Mouse (Mus musculus): Measurements from ENCODE around the gene Trp53i13. TPM values are rescaled to one million over a fixed set of nuclear protein-coding genes. Genes with fewer than 3 reads are reported as not detected.
A peak's percentile ranks its signal among the peaks of the same experiment; 100 is the strongest.
"Not testable (repeated sequence)": the region's sequence is repeated elsewhere in the genome, so short reads cannot be mapped to it uniquely, and the experiment has no call there.

Gene Trp53i13
- 1 to 10 TPM; 5.8 to 6.7 TPM for total RNA-seq (2021)
- long read RNA-seq, experiment 1, partial matches to known transcripts: 1 of 7 reads
- long read RNA-seq, experiment 1, other reads (novel, unspliced or antisense): 3 of 7 reads
- long read RNA-seq, experiment 2, transcript Trp53i13-201 (7 exons, 1,463 nt): major isoform, 6 of 17 reads
- long read RNA-seq, experiment 2, partial matches to known transcripts: 4 of 17 reads
- long read RNA-seq, experiment 2, other reads (novel, unspliced or antisense): 7 of 17 reads

DNA sequence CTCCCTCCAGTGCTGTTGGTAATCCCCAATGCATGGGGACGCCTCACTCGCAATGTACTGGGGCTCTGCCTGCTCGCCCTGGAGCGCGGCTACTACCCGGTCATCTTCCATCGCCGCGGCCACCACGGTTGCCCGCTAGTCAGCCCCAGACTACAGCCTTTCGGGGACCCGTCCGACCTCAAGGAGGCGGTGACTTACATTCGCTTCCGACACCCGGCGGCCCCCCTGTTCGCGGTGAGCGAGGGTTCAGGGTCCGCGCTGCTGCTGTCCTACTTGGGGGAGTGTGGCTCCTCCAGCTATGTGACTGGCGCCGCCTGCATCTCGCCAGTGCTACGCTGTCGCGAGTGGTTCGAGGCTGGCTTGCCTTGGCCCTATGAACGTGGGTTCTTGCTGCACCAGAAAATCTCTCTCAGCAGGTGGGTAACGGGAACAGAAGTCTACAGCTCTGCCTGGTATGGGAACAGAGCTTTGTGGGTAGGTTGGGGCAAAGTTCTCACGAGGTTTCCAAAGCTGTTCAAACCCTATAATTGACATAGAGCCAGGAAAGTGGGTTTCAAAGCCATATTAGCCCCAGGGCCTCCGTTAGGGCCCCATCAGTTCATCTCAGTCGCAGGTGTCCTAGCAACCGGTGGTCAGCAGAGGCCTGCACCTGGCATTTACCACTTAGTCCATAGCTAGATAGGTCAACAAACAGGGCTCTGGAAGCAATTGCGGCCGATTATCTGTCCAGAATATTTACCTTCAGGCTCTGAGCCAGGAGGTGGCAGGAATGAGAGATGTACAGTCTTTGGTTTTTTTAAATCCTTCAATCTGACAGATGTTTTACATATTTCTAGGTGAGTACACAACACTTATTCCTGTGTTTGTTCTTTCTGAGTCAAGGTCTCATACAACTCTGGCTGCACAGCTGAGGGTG lies at the start of gene Trp53i13:
Gene Trp53i13 (minus strand): TSS at position 344 of the 916 bp plus-strand sequence.
- DNase-seq (ENCODE audit: low spot score in 2 of 2): no peak

GRCm38 (mm10) chr11:77545261-77545660 lies 29.5 kb upstream of the Trp53i13 start:
- DNase-seq (ENCODE audit: low spot score in 2 of 2): no peak

DNA sequence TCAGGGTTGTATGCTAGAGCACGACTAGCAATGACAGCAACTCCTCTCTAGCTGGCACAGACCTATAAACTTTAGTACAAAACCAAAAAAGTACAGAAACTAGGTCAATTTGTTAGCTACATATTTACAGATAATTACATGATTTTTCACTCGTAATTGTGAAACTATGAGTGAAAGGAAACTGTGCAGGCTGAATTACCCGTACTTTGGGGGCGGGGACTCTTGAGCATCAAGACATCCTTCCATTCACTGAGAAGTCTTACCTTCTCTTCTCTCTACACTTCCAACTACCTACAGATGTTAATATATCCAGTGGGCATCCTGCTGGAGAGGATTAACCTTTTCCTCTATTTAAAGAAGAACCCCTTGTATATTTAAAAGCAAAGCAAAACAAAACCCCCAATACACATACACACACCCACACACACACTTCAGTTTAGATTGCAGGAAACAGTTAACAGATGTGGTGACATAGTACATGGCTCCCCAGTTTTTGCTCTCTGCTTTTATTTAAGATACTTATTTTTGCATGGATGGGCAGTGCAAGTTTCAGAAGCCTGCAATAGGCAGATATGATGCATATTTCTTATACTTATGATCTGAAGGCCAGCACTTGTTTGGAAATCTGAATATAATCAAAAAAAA lies 16.5 kb upstream of the Trp53i13 start:
- DNase-seq (ENCODE audit: low spot score in 2 of 2): no peak

DNA sequence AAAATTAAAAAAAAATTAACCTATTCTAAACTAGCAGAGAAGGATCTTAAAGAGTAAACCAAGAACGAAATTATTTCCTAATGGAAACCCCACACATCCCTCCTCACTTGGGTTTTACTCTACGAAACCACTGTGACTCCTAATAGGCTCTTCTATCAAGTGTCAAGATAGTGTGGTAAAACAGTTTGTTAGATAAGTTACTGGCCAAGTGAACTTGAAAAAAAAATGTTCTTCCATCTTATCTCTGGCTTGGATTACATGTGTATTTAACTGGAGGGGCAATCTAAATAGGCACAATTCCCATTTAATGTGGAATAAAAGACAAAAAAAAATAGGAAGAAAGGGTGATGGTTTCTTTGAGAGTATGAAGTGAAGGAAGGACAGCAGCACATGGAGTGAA lies 15.1 kb upstream of the Trp53i13 start:
- no peak for DNase-seq (ENCODE audit: low spot score in 2 of 2)

DNA sequence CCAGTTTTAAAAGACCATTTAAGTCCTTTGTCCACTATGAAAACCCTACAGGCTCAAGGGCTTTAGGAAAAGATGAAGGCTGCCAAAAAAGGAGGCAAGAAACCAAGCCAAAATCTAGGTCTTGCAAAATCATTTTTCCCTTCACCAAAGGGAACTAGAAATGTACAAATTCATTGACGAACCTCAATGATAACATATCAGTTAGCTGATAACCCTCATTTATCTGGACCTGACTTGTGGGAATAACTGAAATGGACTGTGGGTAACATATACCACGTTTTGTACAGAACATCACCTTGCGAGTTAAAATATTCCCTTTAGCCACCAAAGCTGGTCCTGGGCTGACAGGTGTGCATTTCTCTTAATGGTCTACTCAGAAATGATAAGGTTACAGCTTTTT lies 13.9 kb upstream of the Trp53i13 start:
- DNase-seq (ENCODE audit: low spot score in 2 of 2): no peak

DNA sequence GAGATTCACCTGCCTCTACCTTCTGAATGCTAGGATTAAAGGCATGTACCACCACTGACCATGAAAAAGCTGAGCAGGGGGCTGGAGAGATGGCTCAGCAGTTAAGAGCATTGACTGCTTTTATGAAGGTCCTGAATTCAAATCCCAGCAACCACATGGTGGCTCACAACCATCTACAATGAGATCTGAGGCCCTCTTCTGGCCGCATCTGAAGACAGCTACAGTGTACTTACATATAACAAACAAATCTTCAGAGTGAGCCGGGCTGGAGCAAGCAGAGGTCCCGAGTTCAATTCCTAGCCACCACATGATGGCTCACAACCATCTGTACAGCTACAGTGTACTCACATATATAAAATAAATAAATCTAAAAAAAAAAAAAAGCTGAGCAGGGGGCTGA lies 12.6 kb upstream of the Trp53i13 start:
- not testable (repeated sequence) for DNase-seq (ENCODE audit: low spot score in 2 of 2)

DNA sequence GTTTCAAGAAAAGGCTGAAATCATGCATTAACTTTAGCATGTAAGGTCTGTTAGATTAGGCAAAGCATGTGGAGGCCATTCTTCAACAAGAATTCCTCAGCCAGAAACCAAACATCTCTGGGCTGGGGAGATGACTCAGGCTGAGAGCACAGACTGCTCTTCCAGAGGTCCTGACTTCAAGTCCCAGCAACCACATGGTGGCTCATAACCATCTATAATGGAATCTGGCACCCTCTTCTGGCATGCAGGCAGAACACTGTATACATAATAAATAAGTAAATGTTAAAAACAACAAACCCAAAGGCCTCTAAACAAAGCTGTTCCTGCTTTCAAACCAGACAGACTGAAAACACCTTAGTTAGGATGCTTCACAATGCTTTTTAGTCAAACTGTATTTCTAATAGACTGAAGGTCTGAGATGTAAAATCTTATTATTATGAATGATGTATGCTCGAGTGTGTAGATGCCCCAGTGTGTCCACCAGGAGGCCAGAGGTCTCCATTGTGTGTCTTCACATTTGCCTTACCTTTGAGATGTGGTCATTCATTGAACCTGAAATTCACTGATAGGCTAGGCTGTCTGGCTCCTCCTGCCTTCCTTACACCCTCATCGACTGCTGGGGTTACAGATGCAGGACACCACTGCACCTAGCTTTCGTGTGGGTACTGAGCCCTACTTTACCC lies 10.2 kb upstream of the Trp53i13 start:
- no peak for DNase-seq (ENCODE audit: low spot score in 2 of 2)

- no peak for DNase-seq (ENCODE audit: low spot score in 2 of 2)
Measured at GRCm38 (mm10) chr11:77520601-77521529, 5.1 kb upstream of the Trp53i13 start.

DNA sequence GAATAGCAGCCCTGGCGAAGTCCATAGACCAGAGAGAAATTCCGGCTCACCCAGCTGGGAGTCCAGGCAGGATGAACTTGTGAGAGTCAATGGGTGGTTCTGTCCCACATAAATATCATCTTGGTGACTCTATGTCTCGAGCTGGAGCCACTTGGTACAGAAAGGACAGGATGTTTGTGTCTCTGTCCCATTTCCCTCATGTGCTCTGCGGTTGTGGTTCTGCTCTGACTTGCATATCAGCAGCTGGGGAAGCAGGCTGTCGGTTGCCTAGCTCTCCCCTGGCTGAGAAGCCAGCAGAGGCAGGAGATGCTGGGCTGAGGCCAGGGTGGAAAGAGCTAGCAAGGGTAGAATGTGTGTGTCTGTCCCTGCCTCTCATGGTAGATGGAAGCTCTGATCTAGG lies 3.3 kb upstream of the Trp53i13 start, which contains the start of gene Gm10392:
Gene Gm10392 (minus strand): TSS at position 156 of the 400 bp plus-strand sequence.
- no peak for DNase-seq (ENCODE audit: low spot score in 2 of 2)

- DNase-seq (ENCODE audit: low spot score in 2 of 2): no peak
Measured at GRCm38 (mm10) chr11:77518051-77518798, 2.4 kb upstream of the Trp53i13 start.

DNA sequence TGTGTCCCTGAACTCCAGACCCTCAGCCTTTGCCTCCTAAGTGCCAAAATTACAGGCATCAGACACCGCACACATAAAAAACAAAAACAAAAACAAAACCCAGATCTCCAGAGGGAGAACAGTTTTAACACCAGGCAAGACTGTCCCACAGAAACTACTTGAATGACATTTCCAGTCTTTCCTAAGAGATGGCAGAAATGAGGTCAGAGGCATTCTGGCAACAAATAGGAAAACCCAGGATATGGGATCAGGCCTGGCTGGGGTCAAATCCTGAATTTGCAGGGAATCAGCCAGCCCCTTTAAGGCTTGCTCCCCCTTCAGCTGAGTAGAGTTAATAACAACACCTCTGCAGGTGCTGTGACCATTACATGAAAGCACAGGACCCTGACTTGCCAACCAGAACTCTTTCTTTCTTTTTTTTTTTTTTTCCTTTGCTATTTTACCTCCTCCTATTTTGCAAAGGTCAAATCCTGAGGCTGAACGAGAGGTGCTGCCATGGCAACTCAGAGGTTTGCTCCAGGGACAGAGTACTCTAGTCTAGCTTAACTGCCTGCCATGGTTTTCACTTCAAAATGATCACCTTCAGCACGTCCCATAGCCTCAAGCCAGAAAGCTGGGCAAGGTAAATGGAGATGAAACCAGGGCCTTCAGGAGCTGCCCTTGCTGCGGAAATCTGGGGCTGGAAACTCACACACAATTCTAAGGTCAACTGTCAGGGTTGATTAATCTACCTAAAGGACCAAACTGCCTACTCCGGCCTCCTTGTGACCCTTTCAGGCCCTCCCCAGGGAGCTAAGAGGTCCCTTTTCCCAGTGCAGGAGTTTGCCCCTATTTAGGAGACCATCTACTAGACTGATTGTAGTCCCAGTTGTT lies 1.0 kb upstream of the Trp53i13 start:
- DNase-seq (ENCODE audit: low spot score in 2 of 2): no peak

GRCm38 (mm10) chr11:77514832-77515636 lies 746 bp downstream of the Trp53i13 start, which contains the start of gene Abhd15:
Gene Abhd15 (plus strand): TSS chr11:77515121.
- DNase-seq (ENCODE audit: low spot score in 2 of 2): peak; percentile 67 to 71

DNA sequence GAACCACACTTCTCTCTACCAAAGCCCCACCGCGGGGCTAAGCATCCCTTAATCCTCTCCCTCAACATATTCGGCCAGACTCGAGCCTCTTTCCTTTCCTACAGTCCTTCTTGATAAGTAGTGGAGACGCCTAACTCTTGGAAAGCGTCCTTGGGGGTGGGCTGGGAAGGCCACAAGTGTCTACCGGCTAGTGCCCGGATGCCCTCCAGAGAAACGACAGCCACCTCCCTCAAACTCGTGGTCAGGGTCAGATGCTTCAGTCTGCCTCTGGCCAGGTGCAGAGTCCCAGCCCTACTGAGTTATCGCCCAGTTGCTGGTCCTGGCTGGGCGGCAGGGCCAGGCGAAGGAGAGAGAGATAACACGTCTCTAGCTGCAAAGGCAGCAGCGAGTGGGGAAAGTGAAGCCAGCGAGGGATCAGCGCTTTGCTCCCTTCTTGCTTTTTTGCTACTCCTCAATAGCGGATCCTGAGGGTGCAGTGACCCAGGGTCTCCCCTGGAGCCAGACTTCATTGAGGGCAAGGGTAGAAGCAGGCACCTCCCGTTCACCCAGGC lies 1.4 kb downstream of the Trp53i13 start:
- DNase-seq (ENCODE audit: low spot score in 2 of 2): no peak

DNA sequence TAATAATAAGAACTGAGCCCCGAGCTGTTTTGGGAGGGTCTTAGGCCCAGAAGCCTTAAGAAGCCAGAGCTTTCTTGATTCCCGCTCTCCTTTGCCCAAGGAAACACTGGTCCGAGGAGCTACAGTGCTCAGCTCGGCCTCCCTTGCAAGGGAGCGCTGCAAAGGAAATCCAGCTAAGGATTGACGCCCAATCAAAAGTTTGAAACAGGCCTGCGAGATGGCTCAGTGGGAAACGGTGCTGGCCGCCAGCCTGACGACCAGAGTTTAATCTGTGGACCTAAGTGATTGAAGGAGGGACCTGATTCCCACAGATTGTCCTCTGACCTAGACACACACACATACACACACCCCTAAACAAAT lies 2.0 kb downstream of the Trp53i13 start:
- DNase-seq (ENCODE audit: low spot score in 2 of 2): no peak

GRCm38 (mm10) chr11:77512891-77513810 lies 2.6 kb downstream of the Trp53i13 start:
- peak; percentile 59 to 76 for DNase-seq (ENCODE audit: low spot score in 2 of 2)

DNA sequence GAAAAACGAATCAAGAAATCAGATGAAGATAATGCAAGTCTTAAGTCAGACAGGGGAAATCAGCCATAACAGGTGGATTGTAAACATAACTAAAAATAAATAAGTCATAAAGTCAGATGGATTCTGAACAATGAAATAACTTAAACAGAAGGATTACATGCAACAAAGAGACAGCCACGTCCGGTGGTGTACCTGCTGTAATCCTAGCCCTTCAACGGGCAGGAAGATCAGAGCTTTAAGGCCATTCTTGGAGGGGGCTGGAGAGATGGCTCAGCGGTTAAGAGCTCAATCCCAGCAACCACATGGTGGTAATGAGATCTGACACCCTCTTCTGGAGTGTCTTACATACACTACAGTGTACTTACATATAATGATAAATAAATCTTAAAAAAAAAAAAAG lies 4.4 kb downstream of the Trp53i13 start:
- no peak for DNase-seq (ENCODE audit: low spot score in 2 of 2)

All from layer of hippocampus, postnatal 14 days (tissue).